Mouse (Mus musculus): ENCODE measurements around the gene Acbd3.

The Acbd3 gene

GRCm38 (mm10) chr1:180783580-180783928 lies 57.7 kb downstream of the Acbd3 start:
- DNase-seq (ENCODE audit: low spot score in 2 of 2): no peak

GRCm38 (mm10) chr1:180791821-180792480 lies 66.1 kb downstream of the Acbd3 start:
- no peak for DNase-seq (ENCODE audit: low spot score in 2 of 2)

- DNase-seq (ENCODE audit: low spot score in 2 of 2): no peak
Observed at GRCm38 (mm10) chr1:180792814-180793213, 67.0 kb downstream of the Acbd3 start.

- DNase-seq (ENCODE audit: low spot score in 2 of 2): no peak
Observed at GRCm38 (mm10) chr1:180793445-180794117, 67.7 kb downstream of the Acbd3 start.

- no peak for DNase-seq (ENCODE audit: low spot score in 2 of 2)
Observed at GRCm38 (mm10) chr1:180794170-180794569, 68.3 kb downstream of the Acbd3 start.

GRCm38 (mm10) chr1:180798660-180799059 lies 72.8 kb downstream of the Acbd3 start:
- DNase-seq (ENCODE audit: low spot score in 2 of 2): no peak

- DNase-seq (ENCODE audit: low spot score in 2 of 2): no peak
Observed at GRCm38 (mm10) chr1:180799253-180799652, 73.4 kb downstream of the Acbd3 start.

- DNase-seq (ENCODE audit: low spot score in 2 of 2): no peak
Observed at GRCm38 (mm10) chr1:180800022-180800421, 74.2 kb downstream of the Acbd3 start.

GRCm38 (mm10) chr1:180800814-180801213 lies 75.0 kb downstream of the Acbd3 start:
- no peak for DNase-seq (ENCODE audit: low spot score in 2 of 2)

- no peak for DNase-seq (ENCODE audit: low spot score in 2 of 2)
Observed at GRCm38 (mm10) chr1:180801466-180801994, 75.7 kb downstream of the Acbd3 start.
